Mouse (Mus musculus): ENCODE measurements at regions not wholly inside any gene's neighbourhood (a gene's known extent, or its start where the extent isn't known, plus 50 kb on each side); places are given as distances from the start of the nearest gene placed in this dataset.

GRCm38 (mm10) chr2:22105150-22105549, 122.2 kb upstream of the Myo3a start:
- peak; percentile 42 for DNase-seq (ENCODE audit: low read depth)
- TF ChIP-seq CTCF (IDR thresholded peaks at IDR 0.05; ENCODE audit: borderline replicate concordance, extremely low read depth, insufficient read depth, insufficient read length) (no peak), POLR2A (IDR thresholded peaks at IDR 0.05; ENCODE audit: borderline replicate concordance, extremely low read depth, insufficient read depth, insufficient read length, poor library complexity, severe bottlenecking) (no peak)

GRCm38 (mm10) chr2:22149721-22150120, 77.6 kb upstream of the Myo3a start:
- TF ChIP-seq POLR2A (IDR thresholded peaks at IDR 0.05; ENCODE audit: borderline replicate concordance, extremely low read depth, insufficient read depth, insufficient read length, poor library complexity, severe bottlenecking) (no peak), CTCF (IDR thresholded peaks at IDR 0.05; ENCODE audit: borderline replicate concordance, extremely low read depth, insufficient read depth, insufficient read length) (no peak)
- peak; percentile 71 for DNase-seq (ENCODE audit: low read depth)

- DNase-seq (ENCODE audit: low read depth), result peak; percentile 63
- TF ChIP-seq POLR2A (IDR thresholded peaks at IDR 0.05; ENCODE audit: borderline replicate concordance, extremely low read depth, insufficient read depth, insufficient read length, poor library complexity, severe bottlenecking) (no peak), CTCF (IDR thresholded peaks at IDR 0.05; ENCODE audit: borderline replicate concordance, extremely low read depth, insufficient read depth, insufficient read length) (no peak)
Observed at GRCm38 (mm10) chr2:22156576-22156975, 70.7 kb upstream of the Myo3a start.

- DNase-seq (ENCODE audit: low read depth), result no peak
- no peak for TF ChIP-seq POLR2A (IDR thresholded peaks at IDR 0.05; ENCODE audit: borderline replicate concordance, extremely low read depth, insufficient read depth, insufficient read length, poor library complexity, severe bottlenecking)
- no peak for TF ChIP-seq CTCF (IDR thresholded peaks at IDR 0.05; ENCODE audit: borderline replicate concordance, extremely low read depth, insufficient read depth, insufficient read length)
Observed at GRCm38 (mm10) chr2:22165443-22165842, 61.9 kb upstream of the Myo3a start.

- DNase-seq (ENCODE audit: low read depth), result peak; percentile 29
Observed at GRCm38 (mm10) chr2:22165919-22166318, 61.4 kb upstream of the Myo3a start.

More at GRCm38 (mm10) chr2:22165919-22166318, 61.4 kb upstream of the Myo3a start:
- TF ChIP-seq CTCF (IDR thresholded peaks at IDR 0.05; ENCODE audit: borderline replicate concordance, extremely low read depth, insufficient read depth, insufficient read length), result no peak
- TF ChIP-seq POLR2A (IDR thresholded peaks at IDR 0.05; ENCODE audit: borderline replicate concordance, extremely low read depth, insufficient read depth, insufficient read length, poor library complexity, severe bottlenecking), result no peak

Measured in brain, embryonic 14.5 days (tissue).